Mouse (Mus musculus): Measurements from ENCODE around the gene Egflam. TPM values are rescaled to one million over a fixed set of nuclear protein-coding genes. Genes with fewer than 3 reads are reported as not detected.
A peak's percentile ranks its signal among the peaks of the same experiment; 100 is the strongest.

Egflam gene
- total RNA-seq, 2 experiments from 2014 or later = 5.3 to 9.4 TPM

GRCm38 (mm10) chr15:7180576-7180975 is 217.6 kb downstream of the Egflam start:
- no peak for DNase-seq

DNA sequence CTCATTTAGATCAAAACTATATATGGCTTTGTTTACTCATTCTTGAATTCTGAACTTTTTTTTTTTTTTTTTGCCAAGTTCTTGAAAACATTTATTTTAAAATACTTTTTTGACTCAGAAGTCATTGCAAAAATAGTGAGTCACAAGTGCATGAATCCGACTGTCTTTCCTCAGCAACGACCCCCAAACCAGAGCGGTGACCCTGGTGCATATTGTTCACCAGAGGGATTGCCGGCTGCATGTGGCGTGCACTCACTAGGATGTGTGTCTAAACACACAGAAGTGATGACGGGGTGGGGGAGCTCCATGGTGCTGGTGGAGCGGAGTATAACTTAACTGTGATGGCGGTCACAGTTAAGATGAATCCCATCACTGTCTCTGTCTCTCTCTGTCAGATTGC is 224.4 kb downstream of the Egflam start:
- DNase-seq = no peak

GRCm38 (mm10) chr15:7173346-7173745 is 224.8 kb downstream of the Egflam start:
- peak in 1 of 2 experiments; percentile 55 for DNase-seq

- peak; percentile 72 to 80 for DNase-seq
Observed at GRCm38 (mm10) chr15:7172875-7173274, 225.3 kb downstream of the Egflam start.

DNA sequence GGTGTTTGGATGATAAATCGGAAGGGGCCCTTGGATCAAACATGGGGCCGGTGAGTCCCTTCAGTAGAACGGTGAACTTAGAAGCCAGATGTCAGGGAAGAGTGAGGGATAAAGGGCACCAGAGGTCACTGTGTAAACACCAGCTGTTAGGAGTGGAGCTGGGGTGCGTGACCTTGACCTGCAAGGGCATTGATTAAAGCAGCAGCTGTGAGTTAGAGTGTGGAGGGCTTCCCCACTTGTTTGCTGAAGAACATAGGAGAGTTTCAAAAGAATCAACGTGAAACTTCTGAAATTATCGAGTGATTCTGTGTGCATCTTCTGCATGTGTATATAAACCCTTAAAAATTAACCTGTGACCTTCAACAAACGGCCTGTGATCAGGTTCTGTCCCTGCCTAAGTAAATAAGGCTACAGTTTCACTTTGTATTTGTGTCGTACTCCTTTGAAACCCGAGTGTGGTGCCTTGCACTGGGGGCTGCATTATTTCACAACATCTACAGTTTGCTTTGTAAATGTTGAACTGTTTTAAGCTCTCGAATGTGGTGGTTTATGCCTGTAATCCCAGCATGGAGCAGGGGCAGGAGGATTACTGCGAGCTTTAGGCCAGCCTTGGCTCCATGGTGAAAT is 230.2 kb downstream of the Egflam start:
- no peak for DNase-seq

DNA sequence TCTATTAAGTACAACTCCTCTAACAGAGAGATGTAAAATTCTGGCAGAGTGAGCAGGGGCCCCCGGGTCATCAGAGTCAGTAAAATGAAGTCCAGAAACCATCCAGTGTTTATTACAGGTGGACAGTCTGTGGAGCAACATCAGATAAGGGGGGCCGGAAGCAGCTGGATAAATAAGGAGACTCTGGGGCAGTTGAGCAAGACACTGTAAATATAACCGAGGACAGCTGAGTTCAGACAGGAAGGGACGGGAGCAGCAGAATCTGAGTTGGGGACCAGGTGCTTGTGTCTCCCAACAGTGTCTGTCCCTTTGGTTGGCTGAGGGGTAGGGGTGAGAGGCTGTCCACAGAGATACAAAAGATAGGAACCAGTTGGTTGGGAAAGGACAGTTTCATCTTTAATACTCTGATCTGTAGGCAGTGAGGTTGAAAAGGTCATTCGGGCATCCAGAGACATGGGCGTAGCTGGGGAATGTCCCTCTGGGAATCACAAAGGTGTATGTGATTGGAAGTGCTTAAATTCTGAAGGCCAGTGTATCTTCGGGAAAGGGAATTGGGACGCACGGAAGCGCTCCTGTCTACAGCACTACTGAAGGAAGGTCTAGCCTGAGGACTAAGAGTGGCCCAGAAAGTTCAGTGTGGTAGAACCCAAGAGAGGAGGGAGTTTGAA is 230.8 kb downstream of the Egflam start:
- DNase-seq = no peak

- DNase-seq = no peak
Observed at GRCm38 (mm10) chr15:7166735-7167134, 231.5 kb downstream of the Egflam start.

DNA sequence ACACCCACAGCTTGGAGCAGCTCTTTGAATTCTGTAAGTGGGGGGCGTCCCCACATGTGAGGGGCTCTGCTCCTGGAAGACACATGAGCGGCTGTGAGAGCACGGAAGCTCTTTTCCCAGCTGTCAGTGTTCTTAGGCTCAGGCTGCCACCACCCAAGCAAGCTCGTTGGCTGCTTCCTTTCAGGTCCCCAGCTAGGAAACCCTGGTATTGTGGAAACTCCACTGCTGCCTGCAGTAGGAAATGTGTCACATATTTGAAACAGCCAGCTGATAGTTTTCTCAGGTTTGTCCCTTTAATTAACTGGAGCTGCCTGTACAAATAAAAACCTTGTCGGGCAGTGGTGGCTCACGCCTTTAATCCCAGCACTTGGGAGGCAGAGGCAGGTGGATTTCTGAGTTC is 234.3 kb downstream of the Egflam start:
- peak in 1 of 2 experiments; percentile 40 for DNase-seq

- no peak for DNase-seq
Observed at GRCm38 (mm10) chr15:7160321-7160720, 237.9 kb downstream of the Egflam start.

DNA sequence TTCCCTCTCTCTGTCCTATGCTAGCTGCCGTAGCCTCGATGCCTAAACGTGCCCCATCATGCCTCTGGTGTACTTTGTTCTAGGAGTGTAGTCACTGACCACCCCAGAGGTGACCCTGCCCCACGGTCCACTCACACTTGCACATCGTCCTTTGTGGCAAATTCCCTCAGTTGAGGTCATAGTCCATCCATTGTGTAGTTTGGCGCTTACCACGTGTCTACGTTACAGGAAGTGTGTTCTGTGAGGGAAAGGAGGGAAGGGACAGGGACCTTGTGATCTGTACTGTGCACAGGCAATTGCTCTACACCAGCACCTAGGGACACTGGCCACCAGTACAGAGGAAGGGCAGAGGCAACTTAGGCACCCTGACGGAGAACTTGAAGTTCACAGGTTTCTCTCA is 238.3 kb downstream of the Egflam start:
- DNase-seq = no peak

DNA sequence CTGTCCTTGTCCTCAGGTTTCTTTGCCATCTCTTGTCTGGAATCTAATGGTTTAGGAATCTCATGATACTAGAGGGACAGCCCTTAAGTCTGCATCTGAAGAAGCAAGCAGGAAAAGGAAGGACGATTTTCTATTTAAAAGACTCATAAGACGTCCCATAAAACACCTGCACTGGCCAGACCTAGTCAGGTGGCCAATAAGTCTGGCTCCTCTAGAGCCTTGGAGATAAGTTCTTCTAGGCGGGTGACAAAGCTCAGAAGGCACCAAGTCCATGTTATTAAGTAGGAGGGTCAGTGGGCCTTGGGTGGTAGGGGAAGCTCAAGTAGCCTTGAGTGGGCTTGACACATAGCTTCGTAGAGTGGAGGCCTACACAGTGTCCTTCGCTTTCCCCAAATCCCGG is 240.5 kb downstream of the Egflam start:
- no peak for DNase-seq

Measured in heart, adult 18-20 months (tissue).